Mouse (Mus musculus) layer of hippocampus, adult 9-11 months (tissue): ENCODE data around the gene Oosp2.

Experiments used
- DNase-seq: peaks from one replicate; pipeline ENCODE4 v3.0.0; 2022

The Oosp2 gene

GRCm38 (mm10) chr19:11602026-11602425, 58.3 kb downstream of the Oosp2 start:
- DNase-seq = peak; percentile 60

- no peak for DNase-seq
These were observed 59.0 kb downstream of the Oosp2 start for GRCm38 (mm10) chr19:11601349-11601748.
